Mouse (Mus musculus) brain, embryonic 14.5 days (tissue): Measurements from ENCODE around the gene Tnks1bp1.

ENCODE experiments used
- CTCF ChIP-seq: fragments of 200-500 bp; IDR thresholded peaks from 2 replicates; pipeline ENCODE4 v1.5.1; 2012; ENCODE audit warnings: inconsistent platforms, mild to moderate bottlenecking, moderate library complexity, borderline replicate concordance; ENCODE audit not compliant: insufficient read depth, insufficient read length; ENCODE audit errors: extremely low read depth
- POLR2A ChIP-seq: fragments of 200-500 bp; IDR thresholded peaks from 2 replicates; pipeline ENCODE4 v1.6.1; 2012; ENCODE audit warnings: mild to moderate bottlenecking, inconsistent platforms, borderline replicate concordance; ENCODE audit not compliant: poor library complexity, insufficient read depth, insufficient read length, severe bottlenecking; ENCODE audit errors: extremely low read depth

DNA sequence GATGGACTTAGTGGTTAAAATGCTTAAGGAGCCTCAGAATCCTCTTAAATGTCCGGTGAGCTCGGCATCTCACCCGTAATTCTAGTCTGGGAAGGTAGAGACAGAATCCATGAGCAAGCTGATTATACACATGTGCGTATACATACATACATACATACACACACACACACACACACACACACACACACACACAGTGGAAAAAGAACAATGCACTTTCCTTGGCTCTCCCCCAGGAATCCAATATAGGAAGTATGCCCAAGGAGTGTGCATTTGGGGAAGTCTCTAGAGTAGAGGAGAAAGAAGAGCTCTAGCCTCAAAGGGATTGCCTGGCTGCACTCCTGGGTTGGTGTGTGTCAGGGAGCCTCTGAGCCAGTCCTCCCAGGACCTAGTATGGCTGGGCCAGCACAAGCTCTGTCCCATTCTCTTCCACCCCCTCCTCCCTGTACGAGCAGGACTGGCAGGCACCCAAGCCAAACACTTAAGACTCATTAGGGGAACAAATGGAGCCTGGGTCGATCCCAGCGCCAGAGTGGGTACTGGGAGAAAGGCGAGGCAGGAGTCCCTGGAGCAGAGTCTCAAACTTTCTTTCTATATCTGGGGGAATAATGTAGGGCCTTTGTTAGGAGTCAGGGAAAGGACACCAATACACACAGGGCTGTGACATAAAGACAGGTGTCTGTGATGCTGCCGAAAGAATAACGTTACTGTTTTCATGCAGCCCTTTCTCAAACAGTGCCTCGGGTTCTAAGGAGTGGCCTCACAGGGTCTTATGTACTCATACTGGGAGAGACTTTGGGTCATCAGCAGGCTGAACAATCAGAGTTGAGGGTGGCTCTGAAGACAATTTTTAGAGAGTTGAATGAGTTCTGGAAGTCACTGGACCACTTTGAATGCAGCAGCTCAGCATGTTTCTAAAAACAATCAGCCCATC is 41.2 kb downstream of the Tnks1bp1 start:
- TF ChIP-seq CTCF (no peak), POLR2A (no peak)
